Mouse (Mus musculus) embryonic facial prominence, embryonic 11.5 days (tissue): ENCODE measurements around the gene Itprid2. TPM values are rescaled to one million over a fixed set of nuclear protein-coding genes. Genes with fewer than 3 reads are reported as not detected.
"Not testable (repeated sequence)": the region's sequence is repeated elsewhere in the genome, so short reads cannot be mapped to it uniquely, and the experiment has no call there.

Source experiments
- ATAC-seq: fragments of 200-750 bp; cut with Nextera tagmentation; replicated peaks from 2 replicates; pipeline ENCODE4 v1.8.0; 2017; ENCODE audit warnings: low read depth; ENCODE audit not compliant: insufficient number of reproducible peaks, low FRiP score, low TSS enrichment
- DNase-seq: peaks from one replicate; pipeline ENCODE4 v3.0.0-alpha.2; 2015; ENCODE audit warnings: low spot score
- H3K27ac ChIP-seq: fragments of 300-500 bp; sonication (generic); replicated peaks from 2 replicates; pipeline ENCODE4 v1.5.1; 2014; ENCODE audit warnings: mild to moderate bottlenecking, low read depth, low read length, control low read depth
- H3K27me3 ChIP-seq: fragments of 300-500 bp; sonication (generic); 2 replicates; pipeline ENCODE4 v1.6.1; 2014; ENCODE audit warnings: mild to moderate bottlenecking, low read length, moderate library complexity, mixed read lengths; ENCODE audit not compliant: control insufficient read depth, insufficient read depth
- H3K36me3 ChIP-seq: fragments of 300-500 bp; sonication (generic); replicated peaks from 2 replicates; pipeline ENCODE4 v1.6.1; 2014; ENCODE audit warnings: low read depth, mild to moderate bottlenecking, low read length, moderate library complexity, mixed read lengths; ENCODE audit not compliant: control insufficient read depth, insufficient read depth
- H3K4me1 ChIP-seq: fragments of 300-500 bp; sonication (generic); 2 replicates; pipeline ENCODE4 v1.6.1; 2014; ENCODE audit warnings: low read length, mixed read lengths; ENCODE audit not compliant: control insufficient read depth, insufficient read depth
- H3K4me2 ChIP-seq: fragments of 300-500 bp; sonication (generic); 2 replicates; pipeline ENCODE4 v1.6.1; 2014; ENCODE audit warnings: low read depth, mild to moderate bottlenecking, control low read depth, low read length, moderate library complexity
- H3K4me3 ChIP-seq: fragments of 300-500 bp; sonication (generic); 2 replicates; pipeline ENCODE4 v1.5.1; 2014; ENCODE audit warnings: low read depth, low read length, control low read depth
- H3K9ac ChIP-seq: fragments of 300-500 bp; sonication (generic); replicated peaks from 2 replicates; pipeline ENCODE4 v1.6.1; 2014; ENCODE audit warnings: mild to moderate bottlenecking, control low read depth, low read length
- H3K9me3 ChIP-seq: fragments of 300-500 bp; sonication (generic); replicated peaks from 2 replicates; pipeline ENCODE4 v1.6.1; 2016; ENCODE audit warnings: mild to moderate bottlenecking, low read length, inconsistent platforms, mixed read lengths; ENCODE audit not compliant: control insufficient read depth
- WGBS: fragments of 180-500 bp; shearing (Covaris S2); extraction: QIAGEN DNeasy Blood & Tissue Kit; methylation state at CpG from one replicate; pipeline ENCODE4 v1.1.7; 2014; 5-methylcytosine and 5-hydroxymethylcytosine counted together
- polyA plus RNA-seq: library from polyadenylated mRNA; unstranded; fragments of >200 nt; fragmentation: Nextera tagmentation; extraction: Ambion mirVana; gene quantifications from 2 replicates; pipeline ENCODE4 v1.2.1, GENCODE M21; 2014

The Itprid2 gene
- 10.5 and 11.2 TPM in 2 replicates for polyA plus RNA-seq

GRCm38 (mm10) chr2:79634528-79635400 is at the start of gene Itprid2:
Gene Itprid2 (plus strand): TSS chr2:79635352.
- ATAC-seq (peak; percentile 100), DNase-seq (peak; percentile 99)
- 3% methylated on average over 36 of the region's 46 CpGs for WGBS
- Histone ChIP-seq H3K4me3 (peak within 1 kb of the TSS; percentile 77), H3K9me3 (no peaks in the 10 kb centered on the region), H3K27me3 (no peaks in the 10 kb centered on the region), H3K4me2 (peak within 1 kb of the TSS; percentile 94), H3K36me3 (no peaks in the 10 kb centered on the region), H3K4me1 (no peaks in the 10 kb centered on the region), H3K9ac (peak within 1 kb of the TSS; percentile 77), H3K27ac (peak within 1 kb of the TSS; percentile 6; the same call in 1 of the 2 replicates)

GRCm38 (mm10) chr2:79596177-79596576 is 39.0 kb upstream of the Itprid2 start:
- Histone ChIP-seq H3K27ac (no peak overlapping the region), H3K4me2 (no peak overlapping the region), H3K36me3 (no peaks in the 10 kb centered on the region), H3K9me3 (no peaks in the 10 kb centered on the region), H3K4me1 (no peaks in the 10 kb centered on the region), H3K27me3 (no peaks in the 10 kb centered on the region), H3K9ac (no peak overlapping the region), H3K4me3 (no peak overlapping the region)
- WGBS, result 90% methylated on average over 2 of the region's 2 CpGs
- DNase-seq (no peak), ATAC-seq (no peak)

GRCm38 (mm10) chr2:79597090-79597489 is 38.1 kb upstream of the Itprid2 start:
- no peaks in the 10 kb centered on the region for H3K36me3 ChIP-seq
- H3K4me3 ChIP-seq, result no peak overlapping the region
- H3K27ac ChIP-seq, result no peak overlapping the region
- no peaks in the 10 kb centered on the region for H3K4me1 ChIP-seq
- no peak for ATAC-seq
- H3K27me3 ChIP-seq, result no peaks in the 10 kb centered on the region
- H3K4me2 ChIP-seq, result no peak overlapping the region
- H3K9ac ChIP-seq, result no peak overlapping the region
- no peaks in the 10 kb centered on the region for H3K9me3 ChIP-seq
- DNase-seq, result peak; percentile 17

GRCm38 (mm10) chr2:79601109-79601508 is 34.0 kb upstream of the Itprid2 start:
- not testable (repeated sequence) for H3K36me3 ChIP-seq, H3K27me3 ChIP-seq, ATAC-seq, H3K9me3 ChIP-seq, DNase-seq, H3K4me3 ChIP-seq, H3K9ac ChIP-seq, H3K4me1 ChIP-seq, H3K4me2 ChIP-seq, H3K27ac ChIP-seq
- 67% methylated on average over 2 of the region's 2 CpGs for whole genome bisulfite sequencing

GRCm38 (mm10) chr2:79601691-79602116 is 33.4 kb upstream of the Itprid2 start:
- Histone ChIP-seq H3K4me3 (no peak overlapping the region), H3K36me3 (no peaks in the 10 kb centered on the region), H3K9me3 (no peaks in the 10 kb centered on the region), H3K27ac (no peak overlapping the region), H3K9ac (no peak overlapping the region), H3K27me3 (no peaks in the 10 kb centered on the region), H3K4me1 (no peaks in the 10 kb centered on the region), H3K4me2 (no peak overlapping the region)
- WGBS, result 37% methylated on average over 4 of the region's 4 CpGs
- DNase-seq, result no peak
- ATAC-seq, result no peak

GRCm38 (mm10) chr2:79602306-79602705 is 32.8 kb upstream of the Itprid2 start:
- Histone ChIP-seq H3K36me3 (no peaks in the 10 kb centered on the region), H3K4me3 (no peak overlapping the region), H3K9ac (no peak overlapping the region), H3K4me2 (no peak overlapping the region), H3K27me3 (no peaks in the 10 kb centered on the region), H3K9me3 (no peaks in the 10 kb centered on the region), H3K4me1 (no peaks in the 10 kb centered on the region), H3K27ac (no peak overlapping the region)
- ATAC-seq, result no peak
- DNase-seq, result no peak
- WGBS, result 83% methylated on average over 6 of the region's 6 CpGs

- ATAC-seq (no peak), DNase-seq (no peak)
- 89% methylated on average over 4 of the region's 4 CpGs for WGBS
- Histone ChIP-seq H3K4me2 (no peak overlapping the region), H3K36me3 (no peaks in the 10 kb centered on the region), H3K27ac (no peak overlapping the region), H3K4me3 (no peak overlapping the region), H3K27me3 (no peaks in the 10 kb centered on the region), H3K9ac (no peak overlapping the region), H3K4me1 (no peaks in the 10 kb centered on the region), H3K9me3 (no peaks in the 10 kb centered on the region)
These were observed 31.8 kb upstream of the Itprid2 start for GRCm38 (mm10) chr2:79603363-79603762.

GRCm38 (mm10) chr2:79606033-79606432 is 29.1 kb upstream of the Itprid2 start:
- WGBS, result 81% methylated on average over 2 of the region's 2 CpGs
- Histone ChIP-seq H3K27ac (no peak overlapping the region), H3K4me3 (no peak overlapping the region), H3K9ac (no peak overlapping the region), H3K4me2 (no peak overlapping the region), H3K4me1 (no peaks in the 10 kb centered on the region), H3K36me3 (no peaks in the 10 kb centered on the region), H3K27me3 (no peaks in the 10 kb centered on the region), H3K9me3 (no peaks in the 10 kb centered on the region)
- no peak for ATAC-seq
- DNase-seq, result no peak
